Mouse (Mus musculus) embryonic facial prominence, embryonic 14.5 days (tissue): Measurements from ENCODE around the gene Zfp628. TPM values are rescaled to one million over a fixed set of nuclear protein-coding genes. Genes with fewer than 3 reads are reported as not detected.
A peak's percentile ranks its signal among the peaks of the same experiment; 100 is the strongest.

Experiments used
- ATAC-seq: fragments of 200-750 bp; cut with Nextera tagmentation; 2 replicates; pipeline ENCODE4 v1.8.0; 2017; ENCODE audit warnings: low read depth, moderate number of reproducible peaks, moderate TSS enrichment
- DNase-seq: peaks from one replicate; pipeline ENCODE4 v3.0.0-alpha.2; 2015; ENCODE audit warnings: low spot score
- H3K27ac ChIP-seq: fragments of 300-500 bp; sonication (generic); replicated peaks from 2 replicates; pipeline ENCODE4 v1.5.1; 2014; ENCODE audit warnings: low read depth, mild to moderate bottlenecking, low read length, moderate library complexity
- H3K27me3 ChIP-seq: fragments of 300-500 bp; sonication (generic); replicated peaks from 2 replicates; pipeline ENCODE4 v1.6.1; 2014; ENCODE audit warnings: low read length; ENCODE audit not compliant: control insufficient read depth, insufficient read depth
- H3K36me3 ChIP-seq: fragments of 300-500 bp; sonication (generic); 2 replicates; pipeline ENCODE4 v1.6.1; 2014; ENCODE audit warnings: low read length, mixed read lengths; ENCODE audit not compliant: control insufficient read depth, insufficient read depth
- H3K4me1 ChIP-seq: fragments of 300-500 bp; sonication (generic); 2 replicates; pipeline ENCODE4 v1.6.1; 2014; ENCODE audit warnings: antibody characterized with exemption, low read length; ENCODE audit not compliant: control insufficient read depth, insufficient read depth
- H3K4me2 ChIP-seq: fragments of 300-500 bp; sonication (generic); 2 replicates; pipeline ENCODE4 v1.6.1; 2014; ENCODE audit warnings: low read depth, mild to moderate bottlenecking, low read length, moderate library complexity, mixed read lengths
- H3K4me3 ChIP-seq: fragments of 300-500 bp; sonication (generic); 2 replicates; pipeline ENCODE4 v1.5.1; 2014; ENCODE audit warnings: low read depth, mild to moderate bottlenecking, low read length
- H3K9ac ChIP-seq: fragments of 300-500 bp; sonication (generic); 2 replicates; pipeline ENCODE4 v1.6.1; 2014; ENCODE audit warnings: low read depth, mild to moderate bottlenecking, low read length, moderate library complexity, mixed read lengths
- H3K9me3 ChIP-seq: fragments of 300-500 bp; sonication (generic); 2 replicates; pipeline ENCODE4 v1.6.1; 2016; ENCODE audit warnings: low read length; ENCODE audit not compliant: control insufficient read depth
- WGBS: fragments of 180-500 bp; shearing (Covaris S2); extraction: QIAGEN DNeasy Blood & Tissue Kit; methylation state at CpG from one replicate; pipeline ENCODE4 v1.1.7; 2014; 5-methylcytosine and 5-hydroxymethylcytosine counted together
- polyA plus RNA-seq: library from polyadenylated mRNA; unstranded; fragments of >200 nt; fragmentation: Nextera tagmentation; extraction: Ambion mirVana; gene quantifications from 2 replicates; pipeline ENCODE4 v1.2.1, GENCODE M21; 2014

Gene Zfp628
- polyA plus RNA-seq, 1 experiment from 2014 or later = 3.7 TPM

DNA sequence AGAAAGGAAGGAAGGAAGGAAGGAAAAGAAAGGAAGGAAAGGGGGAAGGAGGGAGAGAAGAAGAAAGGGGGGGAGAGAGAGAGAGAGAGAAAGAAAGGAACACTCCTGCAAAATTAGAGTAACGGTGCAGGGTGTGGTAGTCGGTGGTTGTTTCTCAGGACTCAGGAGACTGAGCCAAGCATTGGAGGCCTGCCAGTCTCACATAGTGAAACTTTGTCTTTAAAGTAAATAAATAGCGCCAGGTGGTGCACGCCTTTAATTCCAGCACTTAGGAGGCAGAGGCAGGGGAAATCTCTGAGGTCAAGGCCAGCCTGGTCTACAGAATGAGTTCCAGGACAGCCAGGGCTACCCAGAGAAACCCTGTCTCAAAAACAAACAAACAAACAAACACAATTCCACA is 28.3 kb upstream of the Zfp628 start:
- 46% methylated on average over 4 of the region's 4 CpGs for WGBS
- H3K9me3 ChIP-seq = peaks cover 13% of the 10 kb centered on the region; the same call in 1 of the 2 replicates
- H3K4me3 ChIP-seq = no peak overlapping the region
- no peak overlapping the region for H3K4me2 ChIP-seq
- ATAC-seq (no peak), DNase-seq (no peak)
- no peaks in the 10 kb centered on the region for H3K4me1 ChIP-seq
- H3K27me3 ChIP-seq = no peaks in the 10 kb centered on the region
- no peaks in the 10 kb centered on the region for H3K36me3 ChIP-seq
- no peak overlapping the region for H3K9ac ChIP-seq
- H3K27ac ChIP-seq = no peak overlapping the region

DNA sequence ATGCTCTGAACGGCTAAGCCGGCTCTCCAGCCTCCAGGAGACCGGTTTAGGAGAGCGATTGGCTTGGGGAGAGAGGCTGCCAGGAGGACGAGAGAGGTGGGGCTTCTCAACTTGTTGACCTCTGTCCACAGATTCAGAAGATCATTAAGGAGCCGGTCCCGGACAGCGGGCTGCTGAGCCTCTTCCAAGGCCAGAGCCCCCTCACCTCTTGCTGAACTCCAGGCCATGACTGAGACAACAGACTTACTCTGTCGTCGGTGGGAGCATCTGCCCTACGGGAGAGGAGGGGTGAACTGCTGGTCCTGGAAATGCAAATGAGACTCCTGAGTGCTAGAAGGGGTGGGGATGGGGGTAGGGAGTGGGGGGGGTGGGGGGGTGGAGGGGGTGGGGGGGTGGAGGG is 19.8 kb upstream of the Zfp628 start:
- DNase-seq = no peak
- no peaks in the 10 kb centered on the region for H3K36me3 ChIP-seq
- H3K9ac ChIP-seq = no peak overlapping the region
- H3K9me3 ChIP-seq = no peaks in the 10 kb centered on the region
- ATAC-seq = no peak
- no peak overlapping the region for H3K4me3 ChIP-seq
- H3K27ac ChIP-seq = no peak overlapping the region
- H3K4me2 ChIP-seq = no peak overlapping the region
- peaks cover 3% of the 10 kb centered on the region; the same call in 1 of the 2 replicates for H3K27me3 ChIP-seq
- 55% methylated on average over 9 of the region's 11 CpGs for WGBS
- no peaks in the 10 kb centered on the region for H3K4me1 ChIP-seq

DNA sequence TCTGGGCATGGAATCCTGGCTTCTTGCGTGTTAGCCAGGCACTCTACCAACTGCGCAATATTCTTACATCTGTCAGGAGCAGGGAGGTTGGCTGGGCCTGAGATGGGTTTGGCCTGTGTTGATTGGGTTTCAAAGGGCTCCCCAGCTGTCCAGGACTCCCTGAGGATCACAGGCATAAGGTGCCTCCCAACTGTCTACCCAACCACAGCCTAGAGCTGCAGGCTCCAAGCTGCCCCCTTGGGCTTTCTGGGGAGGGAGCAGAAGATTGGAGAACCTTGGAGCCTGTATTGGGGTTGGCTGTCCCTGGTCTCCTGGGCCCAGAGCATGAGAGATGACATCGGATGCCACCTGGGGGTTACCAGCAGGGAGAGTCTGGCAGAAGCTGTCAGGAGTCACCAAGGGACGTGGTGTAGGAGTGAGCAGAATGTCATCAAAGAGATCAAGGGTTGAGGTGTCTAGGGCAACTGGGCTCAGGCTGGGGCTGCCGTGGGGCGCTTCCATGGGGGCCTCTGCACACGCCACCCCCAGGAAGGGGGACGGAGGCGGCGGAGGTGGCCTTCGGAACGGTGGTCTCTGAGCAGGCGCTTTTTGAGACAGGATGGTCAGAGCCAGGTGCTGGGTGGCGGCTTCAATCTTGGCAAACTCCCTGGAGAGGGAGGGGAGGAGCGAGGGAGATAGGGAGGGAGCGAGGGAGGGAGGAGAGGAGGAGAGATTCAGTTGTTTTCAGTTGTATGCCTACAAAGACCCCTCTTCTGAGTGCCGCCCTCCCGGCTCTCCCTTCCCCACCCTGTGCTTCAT is 16.0 kb upstream of the Zfp628 start:
- DNase-seq (peak; percentile 32), ATAC-seq (peak; percentile 83)
- Histone ChIP-seq H3K9me3 (peaks cover 4% of the 10 kb centered on the region; the same call in 1 of the 2 replicates), H3K27ac (no peak overlapping the region), H3K9ac (peak overlapping the region; percentile 11), H3K4me2 (peak overlapping the region; percentile 54), H3K36me3 (no peaks in the 10 kb centered on the region), H3K4me3 (peak overlapping the region; percentile 24), H3K4me1 (no peaks in the 10 kb centered on the region), H3K27me3 (peaks cover 3% of the 10 kb centered on the region; the same call in 1 of the 2 replicates)
- WGBS = 14% methylated on average over 18 of the region's 18 CpGs

DNA sequence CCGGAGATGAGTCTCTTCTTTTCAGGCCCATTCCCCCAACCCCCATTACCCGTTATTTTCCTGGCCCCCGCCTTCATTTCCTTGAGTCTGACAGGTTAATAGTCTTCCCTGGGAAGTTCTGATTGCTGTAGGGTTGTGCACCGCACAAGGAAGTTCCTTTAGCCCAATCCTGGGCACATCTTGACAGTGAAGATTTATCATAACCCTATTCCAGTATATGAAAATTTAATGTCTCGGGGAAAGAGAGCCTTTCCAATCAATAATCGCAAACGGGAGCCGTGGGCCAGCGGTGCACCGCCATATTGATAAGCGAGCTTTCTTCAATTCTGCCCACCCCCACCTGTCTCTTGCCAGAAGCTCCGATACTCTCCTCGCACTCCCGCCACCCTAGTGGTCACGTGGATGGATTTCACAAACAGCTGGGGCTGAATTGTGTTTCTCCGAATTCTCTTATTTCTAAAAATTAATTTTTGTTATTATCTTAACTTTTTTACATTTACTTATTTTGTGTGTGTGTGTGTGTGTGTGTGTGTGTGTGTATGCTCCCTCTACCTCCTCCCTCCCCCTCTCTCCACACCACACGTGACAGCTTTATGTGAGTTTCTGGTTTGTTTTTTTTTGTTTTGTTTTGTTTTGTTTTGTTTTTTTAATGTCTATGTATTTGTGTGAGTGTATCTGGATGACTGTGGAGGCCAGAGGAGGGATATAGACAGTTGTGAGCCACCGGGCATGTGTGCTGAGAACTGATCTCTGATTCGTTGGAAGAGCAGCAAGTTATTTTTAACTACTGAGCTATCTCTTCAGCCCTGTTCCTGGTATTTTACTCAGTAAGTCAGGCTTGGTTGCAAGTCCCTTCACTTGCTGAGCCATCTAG is 15.1 kb upstream of the Zfp628 start:
- peak overlapping the region; percentile 54 for H3K4me2 ChIP-seq
- WGBS = 5% methylated on average over 19 of the region's 19 CpGs
- DNase-seq (peak; percentile 55), ATAC-seq (no peak; the same call in 1 of the 2 replicates)
- H3K27ac ChIP-seq = no peak overlapping the region
- peaks cover 4% of the 10 kb centered on the region; the same call in 1 of the 2 replicates for H3K9me3 ChIP-seq
- H3K36me3 ChIP-seq = no peaks in the 10 kb centered on the region
- H3K4me1 ChIP-seq = no peaks in the 10 kb centered on the region
- H3K27me3 ChIP-seq = peaks cover 3% of the 10 kb centered on the region; the same call in 1 of the 2 replicates
- peak overlapping the region; percentile 24 for H3K4me3 ChIP-seq
- peak overlapping the region; percentile 11 for H3K9ac ChIP-seq

GRCm38 (mm10) chr7:4900523-4900851 is 14.5 kb upstream of the Zfp628 start:
- no peak for ATAC-seq
- no peak for DNase-seq
- peaks cover 4% of the 10 kb centered on the region; the same call in 1 of the 2 replicates for H3K9me3 ChIP-seq
- no peaks in the 10 kb centered on the region for H3K36me3 ChIP-seq
- peak overlapping the region; percentile 24 for H3K4me3 ChIP-seq
- H3K27me3 ChIP-seq = peaks cover 3% of the 10 kb centered on the region; the same call in 1 of the 2 replicates
- 0 out of 2 replicates have a peak overlapping the region, but pooled peaks have one; percentile 5 for H3K9ac ChIP-seq
- no peak overlapping the region for H3K27ac ChIP-seq
- H3K4me2 ChIP-seq = peak overlapping the region; percentile 54
- H3K4me1 ChIP-seq = no peaks in the 10 kb centered on the region
- 29% methylated on average over 11 of the region's 11 CpGs for WGBS

- Histone ChIP-seq H3K9ac (no peak overlapping the region), H3K36me3 (no peaks in the 10 kb centered on the region), H3K9me3 (peaks cover 4% of the 10 kb centered on the region; the same call in 1 of the 2 replicates), H3K27me3 (peaks cover 3% of the 10 kb centered on the region; the same call in 1 of the 2 replicates), H3K4me2 (no peak overlapping the region), H3K4me1 (no peaks in the 10 kb centered on the region), H3K4me3 (no peak overlapping the region), H3K27ac (no peak overlapping the region)
- DNase-seq = no peak
- no peak for ATAC-seq
- WGBS = 46% methylated on average over 8 of the region's 8 CpGs
These were observed 13.8 kb upstream of the Zfp628 start for GRCm38 (mm10) chr7:4901171-4901570.

DNA sequence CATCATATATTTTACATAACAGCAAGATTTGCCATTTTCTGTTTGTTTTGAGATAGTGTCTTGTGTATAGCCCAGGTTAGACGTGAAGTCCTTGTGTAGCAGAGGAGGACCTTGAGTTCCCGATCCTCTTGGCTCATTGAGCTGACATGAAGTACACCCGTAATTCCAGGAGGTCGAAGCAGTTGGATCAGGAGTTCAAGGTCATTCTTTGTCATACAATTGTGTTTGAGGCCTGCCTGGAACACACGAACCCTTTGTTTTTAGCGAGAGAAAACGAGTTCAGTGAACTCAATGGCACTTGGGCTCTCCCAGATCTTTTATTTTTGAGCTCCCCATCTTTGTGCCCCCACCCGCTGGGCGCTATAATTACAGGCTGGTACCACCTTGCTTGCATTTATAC is 12.6 kb upstream of the Zfp628 start:
- H3K27me3 ChIP-seq = peaks cover 3% of the 10 kb centered on the region; the same call in 1 of the 2 replicates
- H3K27ac ChIP-seq = no peak overlapping the region
- no peak overlapping the region for H3K4me3 ChIP-seq
- H3K9me3 ChIP-seq = peaks cover 4% of the 10 kb centered on the region; the same call in 1 of the 2 replicates
- no peak for DNase-seq
- no peak overlapping the region for H3K9ac ChIP-seq
- no peaks in the 10 kb centered on the region for H3K4me1 ChIP-seq
- no peak overlapping the region for H3K4me2 ChIP-seq
- 84% methylated on average over 9 of the region's 9 CpGs for WGBS
- no peak for ATAC-seq
- H3K36me3 ChIP-seq = no peaks in the 10 kb centered on the region

- ATAC-seq (no peak), DNase-seq (no peak)
- no peaks in the 10 kb centered on the region for H3K4me1 ChIP-seq
- 75% methylated on average over 10 of the region's 10 CpGs for WGBS
- no peaks in the 10 kb centered on the region for H3K27me3 ChIP-seq
- H3K4me3 ChIP-seq = no peak within 1 kb of the TSS
- H3K9ac ChIP-seq = no peak within 1 kb of the TSS
- H3K27ac ChIP-seq = no peak within 1 kb of the TSS
- H3K9me3 ChIP-seq = no peaks in the 10 kb centered on the region
- no peak within 1 kb of the TSS for H3K4me2 ChIP-seq
- H3K36me3 ChIP-seq = no peaks in the 10 kb centered on the region
These were observed 8.5 kb upstream of the Zfp628 start, which contains the start of gene Gm36210 for GRCm38 (mm10) chr7:4906466-4906950. Gene Gm36210 (minus strand): TSS chr7:4906516.
